Mouse (Mus musculus) urinary bladder, adult 18-20 months (tissue): ENCODE measurements at regions not wholly inside any gene's neighbourhood (a gene's known extent, or its start where the extent isn't known, plus 50 kb on each side); places are given as distances from the start of the nearest gene placed in this dataset.

Experiments
- DNase-seq, 2 experiments: peaks; one replicate each; pipeline ENCODE4 v3.0.0; 2022; ENCODE audit warnings: low spot score in 2 of 2, mixed read lengths in 2 of 2

- DNase-seq: no peak
These were observed 53.0 kb downstream of the Gadd45g start for GRCm38 (mm10) chr13:51899319-51900042.

GRCm38 (mm10) chr13:51900043-51900440 is 53.6 kb downstream of the Gadd45g start:
- DNase-seq: no peak

GRCm38 (mm10) chr13:51902482-51903285 is 56.2 kb downstream of the Gadd45g start:
- peak; percentile 45 to 70 for DNase-seq

- DNase-seq: no peak
These were observed 57.0 kb downstream of the Gadd45g start for GRCm38 (mm10) chr13:51903324-51903939.

GRCm38 (mm10) chr13:51905270-51905669 is 58.8 kb downstream of the Gadd45g start:
- no peak for DNase-seq

- no peak for DNase-seq
These were observed 59.6 kb downstream of the Gadd45g start for GRCm38 (mm10) chr13:51906103-51906502.

GRCm38 (mm10) chr13:51908514-51908913 is 62.0 kb downstream of the Gadd45g start:
- DNase-seq: no peak

GRCm38 (mm10) chr13:51911296-51911998 is 65.0 kb downstream of the Gadd45g start:
- no peak for DNase-seq

GRCm38 (mm10) chr13:51912477-51912876 is 66.0 kb downstream of the Gadd45g start:
- no peak for DNase-seq

- DNase-seq: no peak
These were observed 66.5 kb downstream of the Gadd45g start for GRCm38 (mm10) chr13:51912994-51913393.

GRCm38 (mm10) chr13:51916666-51917240 is 70.3 kb downstream of the Gadd45g start:
- DNase-seq: peak in 1 of 2 experiments; percentile 34

- no peak for DNase-seq
These were observed 71.2 kb downstream of the Gadd45g start for GRCm38 (mm10) chr13:51917658-51918057.

- no peak for DNase-seq
These were observed 71.6 kb downstream of the Gadd45g start for GRCm38 (mm10) chr13:51918108-51918507.

- no peak for DNase-seq
These were observed 72.3 kb downstream of the Gadd45g start for GRCm38 (mm10) chr13:51918781-51919170.

GRCm38 (mm10) chr13:51919171-51919793 is 72.8 kb downstream of the Gadd45g start:
- no peak for DNase-seq

- no peak for DNase-seq
These were observed 73.5 kb downstream of the Gadd45g start for GRCm38 (mm10) chr13:51919937-51920336.

- DNase-seq: no peak
These were observed 74.3 kb downstream of the Gadd45g start for GRCm38 (mm10) chr13:51920511-51921351.

- no peak for DNase-seq
These were observed 75.1 kb downstream of the Gadd45g start for GRCm38 (mm10) chr13:51921550-51921949.

GRCm38 (mm10) chr13:51926764-51927163 is 80.3 kb downstream of the Gadd45g start:
- no peak for DNase-seq

- DNase-seq: no peak
These were observed 83.3 kb downstream of the Gadd45g start for GRCm38 (mm10) chr13:51929730-51930129.
